In the genomic region with DNA sequence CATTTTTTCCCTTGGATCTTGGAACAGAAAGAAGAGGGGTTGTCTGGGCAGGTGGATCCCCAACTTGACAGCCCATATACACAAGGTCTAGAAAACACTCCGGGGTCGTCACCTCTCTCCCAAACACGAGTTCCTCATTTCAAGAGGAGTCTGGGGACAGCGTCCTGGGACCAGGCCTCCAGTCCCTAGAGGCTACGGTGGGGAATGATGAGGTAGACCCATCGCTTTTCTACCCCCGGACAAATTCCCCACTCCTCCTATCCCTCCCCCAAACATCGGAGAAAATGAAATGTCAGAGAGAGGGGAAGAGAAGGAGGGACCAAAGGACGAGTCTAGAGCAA, we compare ENCODE assay signal across 9 mouse cellular contexts. TPM values are rescaled to one million over a fixed set of nuclear protein-coding genes. Genes with fewer than 3 reads are reported as not detected.
DNase-seq lines count a peak whose midpoint lies in the region; ATAC-seq and TF ChIP-seq lines count a peak whose summit lies in the region.
"Had no signal": no experiment of that assay in that cellular context is flagged by ENCODE, and none has a peak within 500 bp of the region (broad histone marks: within the 10 kb centered on the region; RNA-seq: fewer than 3 reads in every experiment).

No protein-coding gene starts in this region.

- H3K4me3 ChIP-seq in layer of hippocampus, adult 2 months: peak overlapping the region; percentile 88
- H3K4me3 ChIP-seq in embryonic facial prominence, embryonic 12.5 days: peak overlapping the region; percentile 46
- peak overlapping the region; percentile 43 for H3K4me3 ChIP-seq in intestine, postnatal 0 days (ENCODE audit: low read depth, low read length)
- peak overlapping the region; percentile 47 for H3K4me3 ChIP-seq in neural tube, embryonic 14.5 days (ENCODE audit: low read depth, low read length)

- peak overlapping the region; percentile 56; the same call in 1 of the 2 replicates for H3K9ac ChIP-seq in embryonic facial prominence, embryonic 12.5 days
- H3K9ac ChIP-seq in intestine, postnatal 0 days (ENCODE audit: low read depth, low read length): no peak overlapping the region
- H3K9ac ChIP-seq in neural tube, embryonic 14.5 days (replicated peaks; ENCODE audit: low read depth, low read length): peak overlapping the region; percentile 57; the same call in 1 of the 2 replicates

- no peak for DNase-seq in layer of hippocampus, adult 2 months (ENCODE audit: low spot score in 2 of 2)
- DNase-seq in layer of hippocampus, postnatal 25 days (ENCODE audit: extremely low spot score in 1 of 2, low spot score in 1 of 2): no peak
- no peak for DNase-seq in cerebellum, postnatal 14 days
- no peak for DNase-seq in cerebellum, postnatal 10 days
- no peak for DNase-seq in kidney, postnatal 36 days

- WGBS in embryonic facial prominence, embryonic 12.5 days: 4% methylated on average over 9 of the region's 9 CpGs
- WGBS in intestine, postnatal 0 days: 9% methylated on average over 9 of the region's 9 CpGs
- WGBS in neural tube, embryonic 14.5 days: 5% methylated on average over 9 of the region's 9 CpGs

- no peak for TF ChIP-seq CTCF in layer of hippocampus, adult 2 months (conservative IDR thresholded peaks at IDR 0.05)
- no peak for TF ChIP-seq CTCF in intestine, postnatal 0 days (IDR thresholded peaks at IDR 0.05; ENCODE audit: low read depth)

- H3K27me3 ChIP-seq in embryonic facial prominence, embryonic 12.5 days: peaks cover 17% of the 10 kb centered on the region
- peaks cover 11% of the 10 kb centered on the region for H3K27me3 ChIP-seq in intestine, postnatal 0 days (replicated peaks; ENCODE audit: control insufficient read depth, insufficient read depth, low read length)
- no peaks in the 10 kb centered on the region; the same call in 1 of the 2 replicates for H3K27me3 ChIP-seq in neural tube, embryonic 14.5 days (ENCODE audit: control insufficient read depth, insufficient read depth, low read length)

- ATAC-seq in embryonic facial prominence, embryonic 12.5 days (ENCODE audit: insufficient number of reproducible peaks, insufficient read depth, low FRiP score, low TSS enrichment): no peak
- no peak for ATAC-seq in intestine, postnatal 0 days
- ATAC-seq in neural tube, embryonic 14.5 days (ENCODE audit: low read depth): peak; percentile 3; the same call in 1 of the 2 replicates

- no peaks in the 10 kb centered on the region for H3K9me3 ChIP-seq in embryonic facial prominence, embryonic 12.5 days
- H3K9me3 ChIP-seq in intestine, postnatal 0 days (ENCODE audit: control insufficient read depth): no peaks in the 10 kb centered on the region
- H3K9me3 ChIP-seq in neural tube, embryonic 14.5 days (ENCODE audit: control insufficient read depth, low read length): no peaks in the 10 kb centered on the region

- H3K36me3 ChIP-seq in embryonic facial prominence, embryonic 12.5 days: no peaks in the 10 kb centered on the region
- no peaks in the 10 kb centered on the region for H3K36me3 ChIP-seq in intestine, postnatal 0 days (ENCODE audit: control insufficient read depth, insufficient read depth)
- no peaks in the 10 kb centered on the region for H3K36me3 ChIP-seq in neural tube, embryonic 14.5 days (ENCODE audit: control insufficient read depth, insufficient read depth, low read length)

- H3K4me2 ChIP-seq in embryonic facial prominence, embryonic 12.5 days (replicated peaks): peak overlapping the region; percentile 77
- peak overlapping the region; percentile 75 for H3K4me2 ChIP-seq in intestine, postnatal 0 days (replicated peaks; ENCODE audit: low read depth)
- H3K4me2 ChIP-seq in neural tube, embryonic 14.5 days (ENCODE audit: low read depth, low read length): peak overlapping the region; percentile 71

- peak overlapping the region; percentile 98 for H3K27ac ChIP-seq in layer of hippocampus, adult 2 months
- H3K27ac ChIP-seq in embryonic facial prominence, embryonic 12.5 days: no peak overlapping the region
- no peak overlapping the region for H3K27ac ChIP-seq in intestine, postnatal 0 days (ENCODE audit: low read depth, low read length)
- H3K27ac ChIP-seq in neural tube, embryonic 14.5 days (ENCODE audit: low read depth, low read length): peak overlapping the region; percentile 64; the same call in 1 of the 2 replicates

- peaks cover 20% of the 10 kb centered on the region for H3K4me1 ChIP-seq in embryonic facial prominence, embryonic 12.5 days
- no peaks in the 10 kb centered on the region for H3K4me1 ChIP-seq in intestine, postnatal 0 days (replicated peaks; ENCODE audit: control insufficient read depth, insufficient read depth, low read length)
- H3K4me1 ChIP-seq in neural tube, embryonic 14.5 days (ENCODE audit: control insufficient read depth, insufficient read depth, low read length): peaks cover 9% of the 10 kb centered on the region

RNA-seq across cellular contexts. Expression of a gene that starts 0.8 kb away (rescaled TPM):
- 1,000 to 10,000 TPM in 1 of 2 experiments, 100 to 1,000 TPM in 1; 981 to 1,025 TPM for total RNA-seq in layer of hippocampus, adult 2 months (2021)
- 1,000 to 10,000 TPM in 1 of 2 experiments, 100 to 1,000 TPM in 1; 947 to 1,030 TPM for total RNA-seq in layer of hippocampus, postnatal 25 days (2021)
- polyA plus RNA-seq in embryonic facial prominence, embryonic 12.5 days (2016; fragmentation: Nextera tagmentation; extraction: Ambion mirVana): 9.7 and 10.2 TPM in 2 replicates
- polyA plus RNA-seq in intestine, postnatal 0 days (2015; fragmentation: Nextera tagmentation; extraction: Ambion mirVana): 3.5 and 4.6 TPM in 2 replicates
- 154 and 205 TPM in 2 replicates for polyA plus RNA-seq in neural tube, embryonic 14.5 days (2014; fragmentation: Nextera tagmentation; extraction: Ambion mirVana)

RNA-seq across cellular contexts. Expression of a gene that starts 10.9 kb away (rescaled TPM):
- 1 to 10 TPM; 1.4 to 1.6 TPM for total RNA-seq in layer of hippocampus, adult 2 months (2021)
- 1 to 10 TPM; 1.7 TPM for total RNA-seq in layer of hippocampus, postnatal 25 days (2021)
- 0.59 and 1.0 TPM in 2 replicates for polyA plus RNA-seq in embryonic facial prominence, embryonic 12.5 days (2016; fragmentation: Nextera tagmentation; extraction: Ambion mirVana)
- polyA plus RNA-seq in intestine, postnatal 0 days (2015; fragmentation: Nextera tagmentation; extraction: Ambion mirVana): 0.21 TPM in 1 of 2 replicates, not detected in the other
- 0.67 and 0.92 TPM in 2 replicates for polyA plus RNA-seq in neural tube, embryonic 14.5 days (2014; fragmentation: Nextera tagmentation; extraction: Ambion mirVana)

RNA-seq across cellular contexts. Expression of a gene that starts 12.3 kb away (rescaled TPM):
- total RNA-seq in layer of hippocampus, adult 2 months (2021): 100 to 1,000 TPM; 159 to 164 TPM
- total RNA-seq in layer of hippocampus, postnatal 25 days (2021): 100 to 1,000 TPM; 134 to 159 TPM
- polyA plus RNA-seq in embryonic facial prominence, embryonic 12.5 days (2016; fragmentation: Nextera tagmentation; extraction: Ambion mirVana): 20.1 and 20.5 TPM in 2 replicates
- 7.6 and 8.4 TPM in 2 replicates for polyA plus RNA-seq in intestine, postnatal 0 days (2015; fragmentation: Nextera tagmentation; extraction: Ambion mirVana)
- polyA plus RNA-seq in neural tube, embryonic 14.5 days (2014; fragmentation: Nextera tagmentation; extraction: Ambion mirVana): 21.5 and 27.5 TPM in 2 replicates

RNA-seq across cellular contexts. Expression of a gene that starts 12.9 kb away (rescaled TPM):
- not detected for total RNA-seq in layer of hippocampus, adult 2 months (2021)
- total RNA-seq in layer of hippocampus, postnatal 25 days (2021): under 1 TPM in 1 of 2 experiments, not detected in 1; 0.71 TPM
- not detected in 2 replicates for polyA plus RNA-seq in embryonic facial prominence, embryonic 12.5 days (2016; fragmentation: Nextera tagmentation; extraction: Ambion mirVana)
- polyA plus RNA-seq in intestine, postnatal 0 days (2015; fragmentation: Nextera tagmentation; extraction: Ambion mirVana): not detected in 2 replicates
- not detected in 2 replicates for polyA plus RNA-seq in neural tube, embryonic 14.5 days (2014; fragmentation: Nextera tagmentation; extraction: Ambion mirVana)
- polyA plus RNA-seq: large intestine, adult 2 months had no signal

RNA-seq across cellular contexts. Expression of a gene that starts 27.5 kb away (rescaled TPM):
- 100 to 1,000 TPM; 295 to 339 TPM for total RNA-seq in layer of hippocampus, adult 2 months (2021)
- 100 to 1,000 TPM; 350 to 372 TPM for total RNA-seq in layer of hippocampus, postnatal 25 days (2021)
- 498 and 530 TPM in 2 replicates for polyA plus RNA-seq in embryonic facial prominence, embryonic 12.5 days (2016; fragmentation: Nextera tagmentation; extraction: Ambion mirVana)
- 238 and 259 TPM in 2 replicates for polyA plus RNA-seq in intestine, postnatal 0 days (2015; fragmentation: Nextera tagmentation; extraction: Ambion mirVana)
- 634 and 689 TPM in 2 replicates for polyA plus RNA-seq in neural tube, embryonic 14.5 days (2014; fragmentation: Nextera tagmentation; extraction: Ambion mirVana)

Comparison
In these comparisons a context has a peak if more than half of its experiments do, and no peak if none do; other contexts are left out.
1. H3K27ac ChIP-seq: peak in layer of hippocampus, adult 2 months (single experiment) and neural tube, embryonic 14.5 days (single experiment); none in embryonic facial prominence, embryonic 12.5 days (single experiment) and intestine, postnatal 0 days (single experiment).
2. RNA of a gene that starts 0.8 kb away (polyA plus RNA-seq): 154 to 205 TPM in neural tube, embryonic 14.5 days; 9.7 to 10.2 TPM in embryonic facial prominence, embryonic 12.5 days and 3.5 to 4.6 TPM in intestine, postnatal 0 days; every median in the first group is over 10 times any median in the second.
3. Peak in every context shown above with its lines, with median percentiles within 50 percentile points of each other: H3K4me3 ChIP-seq and H3K4me2 ChIP-seq.